Mouse (Mus musculus) embryonic facial prominence, embryonic 15.5 days (tissue): ENCODE measurements around the gene Cpvl. TPM values are rescaled to one million over a fixed set of nuclear protein-coding genes. Genes with fewer than 3 reads are reported as not detected.

Experiments used
- ATAC-seq: fragments of 200-750 bp; cut with Nextera tagmentation; 2 replicates; pipeline ENCODE4 v1.8.0; 2017; ENCODE audit warnings: low read depth, moderate TSS enrichment; ENCODE audit not compliant: insufficient number of reproducible peaks, low FRiP score, low TSS enrichment
- H3K27ac ChIP-seq: fragments of 300-500 bp; sonication (generic); replicated peaks from 2 replicates; pipeline ENCODE4 v1.5.1; 2015; ENCODE audit warnings: mild to moderate bottlenecking, inconsistent platforms
- H3K27me3 ChIP-seq: fragments of 300-500 bp; sonication (generic); 2 replicates; pipeline ENCODE4 v1.6.1; 2015; ENCODE audit warnings: inconsistent platforms
- H3K36me3 ChIP-seq: fragments of 300-500 bp; sonication (generic); 2 replicates; pipeline ENCODE4 v1.6.1; 2015; ENCODE audit warnings: mild to moderate bottlenecking, inconsistent platforms
- H3K4me1 ChIP-seq: fragments of 300-500 bp; sonication (generic); 2 replicates; pipeline ENCODE4 v1.6.1; 2015; ENCODE audit warnings: inconsistent platforms
- H3K4me2 ChIP-seq: fragments of 300-500 bp; sonication (generic); replicated peaks from 2 replicates; pipeline ENCODE4 v1.6.1; 2015; ENCODE audit warnings: mild to moderate bottlenecking, inconsistent platforms
- H3K4me3 ChIP-seq: fragments of 300-500 bp; sonication (generic); replicated peaks from 2 replicates; pipeline ENCODE4 v1.5.1; 2015; ENCODE audit warnings: mild to moderate bottlenecking, inconsistent platforms
- H3K9ac ChIP-seq: fragments of 300-500 bp; sonication (generic); 2 replicates; pipeline ENCODE4 v1.6.1; 2015; ENCODE audit warnings: inconsistent platforms
- H3K9me3 ChIP-seq: fragments of 300-500 bp; sonication (generic); replicated peaks from 2 replicates; pipeline ENCODE4 v1.6.1; 2016; ENCODE audit warnings: inconsistent platforms
- WGBS: fragments of 180-500 bp; shearing (Covaris S2); methylation state at CpG from one replicate; pipeline ENCODE4 v1.1.7; 2015; 5-methylcytosine and 5-hydroxymethylcytosine counted together
- polyA plus RNA-seq: library from polyadenylated mRNA; unstranded; fragments of >200 nt; fragmentation: Nextera tagmentation; extraction: Ambion mirVana; gene quantifications from 2 replicates; pipeline ENCODE4 v1.2.1, GENCODE M21; 2015

The Cpvl gene
- polyA plus RNA-seq, 1 experiment from 2014 or later = not detected

DNA sequence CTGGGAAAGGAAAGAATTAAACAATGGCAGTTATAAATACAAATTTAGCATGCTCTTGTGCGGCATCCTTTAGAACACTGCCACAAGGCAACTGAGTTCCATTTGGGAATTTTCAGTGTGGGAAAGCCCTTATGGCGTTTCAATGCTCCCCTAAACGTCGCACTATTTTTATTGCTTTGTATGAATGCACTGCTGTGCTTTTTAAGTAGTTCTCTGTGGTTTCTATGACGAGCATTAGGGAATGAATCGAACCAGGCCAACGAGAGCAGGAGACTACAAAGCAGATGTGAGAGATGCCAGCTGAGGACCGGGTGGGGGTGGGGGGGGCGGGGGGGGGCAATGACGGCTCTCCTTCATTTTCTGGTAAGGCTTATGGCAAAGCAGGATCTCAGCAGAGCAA lies 96.8 kb downstream of the Cpvl start:
- H3K9ac ChIP-seq = no peak overlapping the region
- H3K9me3 ChIP-seq = no peaks in the 10 kb centered on the region
- no peak overlapping the region for H3K4me3 ChIP-seq
- WGBS = 14% methylated on average over 10 of the region's 10 CpGs
- peaks cover 13% of the 10 kb centered on the region for H3K4me1 ChIP-seq
- no peaks in the 10 kb centered on the region for H3K36me3 ChIP-seq
- no peak for ATAC-seq
- no peak overlapping the region for H3K4me2 ChIP-seq
- 0 out of 2 replicates have a peak overlapping the region, but pooled peaks have one; percentile 39 for H3K27ac ChIP-seq
- H3K27me3 ChIP-seq = no peaks in the 10 kb centered on the region

DNA sequence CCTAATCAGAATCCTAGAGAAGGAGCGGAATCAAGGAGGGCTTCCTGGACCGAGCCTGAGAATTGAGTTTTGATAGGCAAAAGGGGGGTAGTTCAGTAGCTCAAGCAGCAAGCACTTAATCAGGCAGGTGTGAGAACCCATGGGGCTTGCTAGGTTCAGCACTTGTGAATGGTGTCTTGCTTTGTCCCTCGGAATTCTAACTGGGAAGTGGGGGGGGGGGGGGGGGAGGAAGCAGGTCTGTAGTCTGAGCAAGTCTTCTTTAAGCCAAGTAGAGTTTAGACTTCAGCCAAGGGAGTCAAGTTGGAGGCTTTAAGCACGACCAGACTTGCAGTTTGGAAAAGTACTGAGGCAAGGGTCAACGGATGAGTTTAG lies 97.2 kb downstream of the Cpvl start:
- no peak for ATAC-seq
- H3K4me2 ChIP-seq = peak overlapping the region; percentile 40

DNA sequence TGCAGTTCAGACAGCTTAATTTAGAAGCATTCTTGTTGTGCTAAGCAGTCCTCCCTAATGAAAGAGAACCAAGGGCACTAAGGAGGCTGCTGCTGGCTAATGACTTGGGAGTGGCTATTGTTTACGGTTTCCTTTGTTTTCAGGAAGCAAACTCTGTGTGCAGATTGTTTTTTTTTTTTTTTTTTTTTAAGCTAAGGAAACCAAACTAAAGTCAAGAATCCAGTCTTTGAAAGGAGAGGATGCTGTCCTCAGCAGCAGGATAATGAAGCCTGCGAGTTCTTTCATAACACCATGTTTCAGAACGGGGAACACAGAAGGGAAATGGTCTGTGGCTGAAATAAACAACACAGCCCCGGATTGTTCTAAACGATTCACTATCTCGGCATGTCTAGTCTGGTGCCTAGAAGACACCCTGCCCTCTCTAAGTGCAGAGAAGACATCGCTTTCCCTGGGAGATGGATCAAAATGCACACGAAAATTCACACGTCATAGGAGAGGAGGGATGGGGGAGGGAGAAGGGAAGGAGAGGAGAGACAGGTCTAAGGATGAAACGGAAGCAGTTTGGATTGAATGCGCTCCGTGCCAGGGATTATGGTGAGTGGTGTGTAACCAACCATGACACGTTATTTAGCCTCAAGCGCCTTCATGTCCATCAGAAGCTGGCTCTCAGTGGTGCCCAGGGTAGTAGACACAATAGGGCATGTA lies 97.8 kb downstream of the Cpvl start:
- Histone ChIP-seq H3K4me3 (peak overlapping the region; percentile 16; the same call in 1 of the 2 replicates), H3K27me3 (no peaks in the 10 kb centered on the region)
- 15% methylated on average over 14 of the region's 14 CpGs for WGBS

More for the DNA sequence above, 97.2 kb downstream of the Cpvl start:
- Histone ChIP-seq H3K9me3 (no peaks in the 10 kb centered on the region), H3K27ac (peak overlapping the region; percentile 72), H3K4me1 (peaks cover 13% of the 10 kb centered on the region), H3K9ac (no peak overlapping the region), H3K36me3 (no peaks in the 10 kb centered on the region), H3K4me3 (peak overlapping the region; percentile 16; the same call in 1 of the 2 replicates), H3K27me3 (no peaks in the 10 kb centered on the region)
- 18% methylated on average over 5 of the region's 5 CpGs for WGBS

DNA sequence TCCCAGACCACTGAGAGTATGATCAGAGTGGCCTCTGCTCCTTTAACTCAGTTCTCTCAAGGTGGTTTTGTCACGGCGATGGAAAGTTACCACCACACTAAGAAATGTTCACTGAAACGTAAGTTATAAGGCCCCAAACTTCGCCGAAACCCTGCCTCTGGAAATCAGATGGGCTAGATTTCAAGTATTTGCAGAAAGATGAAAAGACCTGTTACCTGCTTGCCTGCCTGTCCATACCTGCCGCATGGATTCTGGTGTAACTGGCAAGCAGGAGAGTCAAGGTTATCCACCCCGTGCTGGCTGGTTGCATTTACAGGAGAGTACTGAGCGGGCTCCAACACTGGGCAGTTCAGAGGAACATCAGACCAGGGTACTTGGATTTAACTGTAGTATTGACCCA lies 98.9 kb downstream of the Cpvl start:
- no peak for ATAC-seq
- Histone ChIP-seq H3K27ac (0 out of 2 replicates have a peak overlapping the region, but pooled peaks have one; percentile 34), H3K4me3 (no peak overlapping the region), H3K4me2 (no peak overlapping the region), H3K36me3 (no peaks in the 10 kb centered on the region), H3K9ac (no peak overlapping the region), H3K9me3 (no peaks in the 10 kb centered on the region), H3K27me3 (no peaks in the 10 kb centered on the region), H3K4me1 (peaks cover 13% of the 10 kb centered on the region)
- WGBS = 74% methylated on average over 8 of the region's 8 CpGs

More for the DNA sequence above, 97.8 kb downstream of the Cpvl start:
- no peaks in the 10 kb centered on the region for H3K9me3 ChIP-seq
- H3K9ac ChIP-seq = no peak overlapping the region
- H3K4me1 ChIP-seq = peaks cover 13% of the 10 kb centered on the region
- H3K27ac ChIP-seq = peak overlapping the region; percentile 72
- peak overlapping the region; percentile 40 for H3K4me2 ChIP-seq
- H3K36me3 ChIP-seq = no peaks in the 10 kb centered on the region
- ATAC-seq = no peak

DNA sequence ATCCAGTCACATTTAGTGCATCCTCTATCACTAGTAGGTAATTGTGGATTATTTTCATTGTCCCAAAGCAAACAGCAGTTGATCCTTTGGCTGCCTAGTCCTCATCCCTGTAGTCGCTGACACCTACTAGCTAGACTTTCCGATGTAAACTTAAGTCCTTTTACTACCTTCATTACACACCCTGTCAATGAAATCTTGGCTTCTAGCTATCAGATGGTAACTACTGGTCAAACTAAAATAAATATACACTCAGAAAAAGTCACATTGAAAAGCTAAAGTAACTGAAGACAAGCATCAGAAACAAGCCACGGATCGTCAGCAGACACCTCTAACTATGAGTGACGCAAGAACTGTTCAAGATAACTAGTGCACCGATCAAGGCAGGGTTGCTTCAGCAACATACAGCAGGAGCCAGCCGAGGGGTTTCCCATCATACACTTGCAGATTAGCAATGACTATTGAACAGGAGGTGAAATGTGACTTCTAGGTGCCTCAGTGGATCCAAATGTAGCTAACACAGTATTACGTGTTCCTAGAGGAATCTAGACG lies 103.5 kb downstream of the Cpvl start:
- ATAC-seq = no peak
- no peaks in the 10 kb centered on the region for H3K27me3 ChIP-seq
- no peaks in the 10 kb centered on the region for H3K36me3 ChIP-seq
- H3K9ac ChIP-seq = no peak overlapping the region
- H3K4me1 ChIP-seq = no peaks in the 10 kb centered on the region
- no peak overlapping the region for H3K27ac ChIP-seq
- H3K4me2 ChIP-seq = no peak overlapping the region
- WGBS = 83% methylated on average over 9 of the region's 9 CpGs
- no peak overlapping the region for H3K4me3 ChIP-seq
- H3K9me3 ChIP-seq = no peaks in the 10 kb centered on the region

DNA sequence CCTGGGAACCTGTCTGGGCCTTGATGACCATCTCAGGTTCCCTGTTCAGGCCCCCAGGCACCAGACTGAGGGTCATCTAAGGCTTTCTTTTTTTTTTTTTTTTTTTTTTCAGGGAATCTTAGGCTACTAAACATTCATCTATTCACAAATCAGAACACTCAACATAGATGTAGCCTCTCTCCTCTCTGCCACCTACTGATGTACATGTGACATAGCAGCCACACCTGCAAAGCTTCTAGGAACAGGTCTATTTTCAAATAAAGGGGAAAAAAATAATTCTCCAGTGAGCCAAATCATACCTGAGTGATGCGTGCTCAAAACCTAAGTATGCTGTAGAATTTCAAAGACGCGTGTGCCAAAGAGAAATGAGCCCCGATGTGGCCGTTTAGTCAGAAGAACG lies 106.6 kb downstream of the Cpvl start:
- Histone ChIP-seq H3K4me1 (no peaks in the 10 kb centered on the region), H3K27ac (no peak overlapping the region)
- ATAC-seq = no peak

DNA sequence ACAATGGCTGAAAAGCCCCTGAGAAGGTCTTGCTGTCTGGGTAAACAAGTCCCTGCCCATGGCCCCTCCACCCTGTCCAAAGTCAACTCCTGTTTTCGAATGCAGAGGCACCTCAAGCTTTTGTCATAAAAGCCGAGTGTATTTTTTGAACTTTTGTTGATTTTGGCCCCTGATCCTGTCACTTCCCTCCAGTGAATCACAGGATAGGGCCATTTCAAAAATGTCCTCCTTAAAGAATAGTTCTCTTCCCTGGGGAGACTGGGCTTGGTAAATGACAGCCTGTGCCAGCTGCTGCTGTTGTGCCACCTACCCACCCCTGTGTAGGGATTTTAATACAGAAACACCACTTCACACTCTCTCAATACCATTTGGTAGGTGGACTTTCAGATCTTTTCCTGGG lies 115.5 kb downstream of the Cpvl start:
- Histone ChIP-seq H3K36me3 (no peaks in the 10 kb centered on the region), H3K9ac (no peak overlapping the region), H3K4me2 (no peak overlapping the region), H3K4me3 (no peak overlapping the region), H3K27ac (no peak overlapping the region), H3K27me3 (no peaks in the 10 kb centered on the region), H3K4me1 (peaks cover 20% of the 10 kb centered on the region), H3K9me3 (no peaks in the 10 kb centered on the region)
- 65% methylated on average over 2 of the region's 2 CpGs for WGBS
- no peak for ATAC-seq

More for the DNA sequence above, 106.6 kb downstream of the Cpvl start:
- 88% methylated on average over 6 of the region's 6 CpGs for WGBS
- no peak overlapping the region for H3K9ac ChIP-seq
- no peaks in the 10 kb centered on the region for H3K36me3 ChIP-seq
- H3K4me2 ChIP-seq = no peak overlapping the region
- no peaks in the 10 kb centered on the region for H3K27me3 ChIP-seq
- no peak overlapping the region for H3K4me3 ChIP-seq
- no peaks in the 10 kb centered on the region for H3K9me3 ChIP-seq

DNA sequence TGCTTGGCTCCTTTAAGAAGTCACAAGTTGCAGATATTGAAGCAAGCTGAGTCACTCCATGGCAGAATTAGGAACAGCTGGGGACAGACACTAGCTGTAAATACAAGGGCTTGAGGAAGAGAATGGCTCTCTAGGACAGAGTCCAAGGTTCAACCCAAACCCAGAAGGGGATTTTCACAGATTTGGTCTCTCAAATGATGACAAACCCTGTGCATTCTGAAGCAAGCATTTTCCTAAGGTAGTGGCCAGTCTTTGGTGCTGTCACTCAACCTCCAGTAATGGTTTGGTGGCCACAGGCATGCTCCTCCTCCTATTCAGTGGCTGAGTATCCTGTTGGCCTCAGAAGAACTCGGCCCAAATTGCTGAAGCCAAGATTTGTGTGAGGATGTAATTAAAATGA lies 119.4 kb downstream of the Cpvl start:
- peaks cover 42% of the 10 kb centered on the region for H3K4me1 ChIP-seq
- H3K27ac ChIP-seq = 0 out of 2 replicates have a peak overlapping the region, but pooled peaks have one; percentile 34
- no peaks in the 10 kb centered on the region for H3K36me3 ChIP-seq
- no peaks in the 10 kb centered on the region for H3K27me3 ChIP-seq
- no peaks in the 10 kb centered on the region for H3K9me3 ChIP-seq
- H3K4me3 ChIP-seq = no peak overlapping the region
- no peak overlapping the region for H3K9ac ChIP-seq
- ATAC-seq = no peak
- 26% methylated on average over 1 of the region's 1 CpGs for WGBS
- no peak overlapping the region for H3K4me2 ChIP-seq

DNA sequence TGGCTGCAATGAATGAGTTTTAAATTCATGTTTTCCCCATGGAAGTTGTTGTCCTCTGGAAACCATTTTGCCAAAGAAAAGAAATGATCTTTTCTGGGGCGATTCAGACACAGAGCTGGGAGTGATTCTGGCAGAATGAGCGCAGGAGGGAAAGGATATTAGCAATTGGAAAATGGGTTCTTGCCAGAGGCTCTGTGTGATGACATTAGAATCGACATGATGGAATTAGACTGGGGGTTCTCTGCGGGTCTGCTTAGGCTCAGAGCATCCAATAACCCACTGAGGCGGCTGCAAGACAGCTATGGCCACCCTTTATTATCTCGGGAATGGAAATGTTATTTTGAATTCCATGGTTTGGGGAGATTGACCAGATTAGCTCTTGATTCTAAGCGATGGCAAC lies 120.6 kb downstream of the Cpvl start:
- WGBS = 38% methylated on average over 7 of the region's 7 CpGs
- Histone ChIP-seq H3K4me3 (no peak overlapping the region), H3K36me3 (no peaks in the 10 kb centered on the region), H3K9me3 (no peaks in the 10 kb centered on the region), H3K9ac (no peak overlapping the region), H3K27ac (peak overlapping the region; percentile 73), H3K4me2 (no peak overlapping the region), H3K27me3 (no peaks in the 10 kb centered on the region), H3K4me1 (peaks cover 38% of the 10 kb centered on the region)
- peak; percentile 51; the same call in 1 of the 2 replicates for ATAC-seq

DNA sequence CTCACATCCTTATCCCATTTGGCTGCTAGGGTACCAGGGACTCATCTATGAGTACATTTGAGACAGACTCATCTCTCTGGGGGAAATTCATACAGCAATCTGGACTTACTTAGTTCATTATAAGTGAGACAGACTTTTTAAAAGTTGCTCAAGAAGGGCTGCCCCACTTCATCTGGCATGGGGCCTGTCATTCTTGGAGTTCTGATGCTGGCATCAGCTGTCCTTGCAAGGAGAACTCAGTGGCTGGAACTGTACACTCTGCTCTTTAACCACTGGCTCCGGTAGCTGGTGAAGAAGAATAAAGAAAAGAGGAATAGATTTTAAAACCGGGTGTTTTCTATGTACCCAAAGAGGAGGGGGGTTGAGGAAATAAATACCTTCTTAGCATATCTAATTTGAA lies 121.7 kb downstream of the Cpvl start:
- Histone ChIP-seq H3K9me3 (no peaks in the 10 kb centered on the region), H3K36me3 (no peaks in the 10 kb centered on the region), H3K27me3 (no peaks in the 10 kb centered on the region), H3K4me1 (peaks cover 38% of the 10 kb centered on the region), H3K4me3 (no peak overlapping the region), H3K27ac (peak overlapping the region; percentile 73), H3K9ac (no peak overlapping the region), H3K4me2 (no peak overlapping the region)
- 37% methylated on average over 2 of the region's 2 CpGs for WGBS
- no peak for ATAC-seq

DNA sequence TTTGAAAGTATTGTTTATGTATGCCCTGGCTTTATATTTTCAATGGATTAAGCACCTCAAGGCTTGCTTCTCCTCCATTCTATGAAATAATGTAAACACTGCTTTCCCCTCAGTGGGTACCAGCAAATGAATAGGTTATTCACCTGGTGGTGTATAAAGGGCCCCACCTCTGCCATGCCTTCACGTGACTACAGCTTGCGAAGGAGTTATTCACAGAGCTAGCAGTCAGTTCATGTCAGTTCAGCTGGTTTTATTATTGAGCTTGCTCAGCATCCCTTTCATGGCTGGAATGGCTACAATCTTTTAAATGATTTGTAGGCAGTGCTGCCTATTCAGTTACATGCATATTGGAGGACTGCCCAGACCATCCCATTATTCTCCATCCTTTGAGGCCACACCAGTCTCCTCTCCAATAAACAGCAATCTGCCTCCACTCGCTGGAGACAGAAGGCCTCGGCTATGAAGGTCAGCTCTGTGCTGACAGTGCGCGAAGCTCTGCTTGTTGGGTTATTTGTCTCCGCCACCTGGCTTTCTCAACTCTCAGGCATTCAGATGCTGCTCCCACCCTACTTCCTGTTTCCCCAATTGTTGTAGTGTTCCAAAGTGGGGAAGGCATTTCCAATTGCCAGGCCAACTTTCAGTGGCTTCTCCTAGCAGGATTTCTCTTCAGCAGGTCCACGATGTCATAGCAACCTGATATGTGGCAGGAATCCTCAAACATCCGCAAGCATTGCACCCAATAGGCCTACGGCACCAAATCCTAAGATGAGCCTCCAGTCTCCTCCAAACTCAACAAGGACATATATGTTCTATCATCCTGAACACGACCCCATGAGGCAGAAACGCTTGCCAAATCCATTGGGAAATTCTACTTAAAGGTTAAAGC lies 123.3 kb downstream of the Cpvl start:
- Histone ChIP-seq H3K9me3 (no peaks in the 10 kb centered on the region), H3K4me2 (no peak overlapping the region), H3K4me3 (no peak overlapping the region), H3K36me3 (no peaks in the 10 kb centered on the region), H3K4me1 (peaks cover 38% of the 10 kb centered on the region), H3K27ac (peak overlapping the region; percentile 48), H3K27me3 (no peaks in the 10 kb centered on the region), H3K9ac (no peak overlapping the region)
- WGBS = 67% methylated on average over 12 of the region's 12 CpGs
- ATAC-seq = no peak
